Mouse (Mus musculus) cortical plate, adult 2 months (tissue): Measurements from ENCODE around the gene Ntpcr.

Experiments used
- CTCF ChIP-seq: fragments of 200-500 bp; IDR thresholded peaks from 2 replicates; pipeline ENCODE4 v1.5.1; 2011; ENCODE audit warnings: mild to moderate bottlenecking, control low read depth, low read length; ENCODE audit not compliant: insufficient read depth; ENCODE audit errors: extremely low read depth
- POLR2A ChIP-seq: fragments of 200-500 bp; IDR thresholded peaks from 2 replicates; pipeline ENCODE4 v1.6.1; 2011; ENCODE audit warnings: mild to moderate bottlenecking, low read length, control low read depth; ENCODE audit not compliant: insufficient read depth; ENCODE audit errors: extremely low read depth

GRCm38 (mm10) chr8:125716211-125716610 lies 13.6 kb upstream of the Ntpcr start:
- no peak for TF ChIP-seq CTCF
- no peak for TF ChIP-seq POLR2A
